Mouse (Mus musculus) C2C12 (cell line): ENCODE results near the gene Pex1. TPM values are rescaled to one million over a fixed set of nuclear protein-coding genes. Genes with fewer than 3 reads are reported as not detected.

ENCODE experiments used
- H3K27me3 ChIP-seq: one replicate; pipeline ENCODE4 v1.6.1; 2011; ENCODE audit not compliant: control insufficient read depth, insufficient read depth, insufficient read length
- H3K36me3 ChIP-seq: one replicate; pipeline ENCODE4 v1.6.1; 2011; ENCODE audit not compliant: control insufficient read depth, insufficient read depth
- H3K4me3 ChIP-seq: one replicate; pipeline ENCODE4 v1.5.1; 2011; ENCODE audit warnings: mild to moderate bottlenecking, control low read depth; ENCODE audit not compliant: poor library complexity, insufficient read depth, severe bottlenecking
- H3K79me2 ChIP-seq: one replicate; pipeline ENCODE4 v1.6.1; 2011; ENCODE audit not compliant: control insufficient read depth, insufficient read depth
- H3K79me3 ChIP-seq: one replicate; pipeline ENCODE4 v1.6.1; 2011; ENCODE audit warnings: low read depth, control low read depth
- H3ac ChIP-seq: one replicate; pipeline ENCODE3; 2011; ENCODE audit warnings: low read depth; ENCODE audit not compliant: control insufficient read depth, insufficient read length
- CEBPB ChIP-seq: IDR thresholded peaks from one replicate; pipeline ENCODE4 v1.6.1; 2011; ENCODE audit warnings: low read depth, mild to moderate bottlenecking, control low read depth, moderate library complexity
- CTCF ChIP-seq: IDR thresholded peaks from one replicate; pipeline ENCODE4 v1.5.1; 2011; ENCODE audit not compliant: control insufficient read depth, insufficient read depth, insufficient read length
- FOSL1 ChIP-seq: IDR thresholded peaks from one replicate; pipeline ENCODE4 v1.8.0; 2011; ENCODE audit warnings: mild to moderate bottlenecking, low read length; ENCODE audit not compliant: poor library complexity, insufficient read depth, severe bottlenecking
- MAX ChIP-seq: IDR thresholded peaks from one replicate; pipeline ENCODE4 v1.6.1; 2011; ENCODE audit warnings: mild to moderate bottlenecking, control low read depth
- MYOD1 ChIP-seq: IDR thresholded peaks from one replicate; pipeline ENCODE4 v1.6.1; 2011; ENCODE audit warnings: low read depth; ENCODE audit not compliant: control insufficient read depth, insufficient read length
- MYOG ChIP-seq: IDR thresholded peaks from one replicate; pipeline ENCODE4 v1.6.1; 2011; ENCODE audit not compliant: control insufficient read depth, insufficient read length; ENCODE audit errors: extremely low read depth
- USF1 ChIP-seq: IDR thresholded peaks from one replicate; pipeline ENCODE4 v1.6.1; 2011; ENCODE audit warnings: low read depth, mild to moderate bottlenecking, control low read depth, moderate library complexity
- long read RNA-seq, 2 experiments: library from polyadenylated mRNA; unstranded; transcript quantifications; one replicate each; pipeline ENCODE4 v2.0.0; 2019 to 2020
- polyA plus RNA-seq: library from polyadenylated mRNA; unstranded; fragments of >200 nt; fragmentation: generic; extraction: Trizol; gene quantifications from one replicate; pipeline ENCODE4 v1.2.1, GENCODE M21; 2012; ENCODE audit warnings: missing spikeins

The Pex1 gene
- polyA plus RNA-seq: 3.3 TPM
- long read RNA-seq, experiment 1, partial matches to known transcripts: 0 of 3 reads
- long read RNA-seq, experiment 1, other reads (novel, unspliced or antisense): 3 of 3 reads
- long read RNA-seq, experiment 2, full-length matches to known transcripts: 5 of 23 reads
- long read RNA-seq, experiment 2, partial matches to known transcripts: 12 of 23 reads
- long read RNA-seq, experiment 2, other reads (novel, unspliced or antisense): 6 of 23 reads

DNA sequence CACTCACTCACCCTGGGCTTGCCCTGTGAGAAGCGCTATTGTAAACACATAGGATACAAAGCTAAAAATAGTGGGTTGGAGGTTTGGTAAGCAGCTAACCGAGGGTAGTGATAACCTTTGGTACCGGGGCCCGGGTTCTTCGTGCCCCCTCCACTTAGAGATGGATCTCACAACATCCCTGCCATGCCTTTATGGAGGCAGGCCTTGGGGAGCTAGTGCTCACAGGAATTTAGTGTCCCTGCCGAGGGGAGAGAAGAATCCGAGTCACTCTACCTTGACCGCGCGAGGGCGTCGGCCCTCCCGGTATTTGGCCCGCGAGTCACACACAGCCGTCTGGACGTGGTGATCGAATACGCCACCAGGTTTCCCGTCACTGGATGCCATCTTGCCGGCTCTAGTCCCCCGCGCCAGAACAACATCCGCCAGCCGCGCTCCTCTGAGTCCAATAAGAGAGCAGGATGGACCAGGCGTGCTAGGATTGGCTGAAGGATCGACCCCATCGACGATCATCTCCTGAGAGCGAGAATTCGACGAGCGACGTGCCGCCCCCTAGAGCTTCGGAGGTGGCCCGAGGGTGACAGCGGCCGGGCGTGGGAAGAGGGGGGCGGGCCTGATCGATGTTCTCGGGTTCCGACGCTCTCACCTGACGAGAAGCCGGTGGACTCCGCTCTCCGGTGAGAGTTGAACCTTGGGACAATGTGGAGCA is at the start of gene Pex1:
Gene Pex1 (plus strand): TSS at position 374 of the 706 bp plus-strand sequence.
- no peaks in the 10 kb centered on the region for H3K27me3 ChIP-seq

DNA sequence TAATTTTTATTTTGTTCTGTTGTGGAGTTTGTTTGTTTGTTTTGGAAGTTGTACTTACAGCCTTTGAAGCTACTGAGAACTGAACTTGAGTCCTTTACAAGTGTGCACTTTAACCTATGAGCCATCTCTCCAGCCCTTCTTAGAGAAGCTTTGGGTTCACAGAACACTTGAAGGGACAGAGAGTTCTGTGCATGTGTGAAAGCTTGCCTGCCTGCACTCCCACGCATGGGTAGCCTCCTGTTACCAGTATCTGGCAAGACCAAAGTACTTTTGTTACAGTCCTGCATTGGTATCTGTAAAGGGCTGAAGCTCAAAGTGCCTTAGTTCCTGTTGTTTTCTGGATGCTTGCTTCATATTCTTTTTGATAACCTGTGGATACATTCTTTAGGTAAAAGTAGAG is 49.6 kb upstream of the Pex1 start:
- Histone ChIP-seq H3ac (no peak overlapping the region), H3K4me3 (no peak overlapping the region), H3K27me3 (no peaks in the 10 kb centered on the region), H3K36me3 (peaks cover 22% of the 10 kb centered on the region), H3K79me2 (peaks cover 77% of the 10 kb centered on the region), H3K79me3 (peaks cover 71% of the 10 kb centered on the region)
- TF ChIP-seq USF1: no peak
- no peak for TF ChIP-seq FOSL1
- TF ChIP-seq CEBPB: no peak
- no peak for TF ChIP-seq MYOG
- no peak for TF ChIP-seq MYOD1
- no peak for TF ChIP-seq MAX
- TF ChIP-seq CTCF: no peak

More for the DNA sequence above, at the start of gene Pex1:
- Histone ChIP-seq H3K79me3 (peaks cover 9% of the 10 kb centered on the region), H3K36me3 (no peaks in the 10 kb centered on the region), H3K79me2 (peaks cover 32% of the 10 kb centered on the region), H3ac (peak within 1 kb of the TSS; percentile 87), H3K4me3 (peak within 1 kb of the TSS; percentile 85)
- no peak for TF ChIP-seq FOSL1
- TF ChIP-seq MAX: peak; percentile 75
- peak; percentile 34 for TF ChIP-seq CTCF

- no peak for TF ChIP-seq MAX
- no peak for TF ChIP-seq MYOD1
- no peak for TF ChIP-seq FOSL1
- no peak for TF ChIP-seq USF1
- no peak for TF ChIP-seq CEBPB
- no peak for TF ChIP-seq CTCF
- no peak for TF ChIP-seq MYOG
- Histone ChIP-seq H3K79me3 (peaks cover 93% of the 10 kb centered on the region), H3K27me3 (no peaks in the 10 kb centered on the region), H3K36me3 (peaks cover 30% of the 10 kb centered on the region), H3ac (no peak overlapping the region), H3K4me3 (no peak overlapping the region), H3K79me2 (peaks cover 100% of the 10 kb centered on the region)
Measured at GRCm38 (mm10) chr5:3551481-3551880, 44.4 kb upstream of the Pex1 start.

- Histone ChIP-seq H3K79me2 (peaks cover 82% of the 10 kb centered on the region), H3K36me3 (peaks cover 50% of the 10 kb centered on the region), H3K4me3 (no peak overlapping the region), H3K79me3 (peaks cover 66% of the 10 kb centered on the region), H3ac (no peak overlapping the region), H3K27me3 (no peaks in the 10 kb centered on the region)
- TF ChIP-seq MYOD1: no peak
- no peak for TF ChIP-seq CTCF
- no peak for TF ChIP-seq MAX
- TF ChIP-seq FOSL1: no peak
- TF ChIP-seq MYOG: no peak
- no peak for TF ChIP-seq USF1
- TF ChIP-seq CEBPB: no peak
Measured at GRCm38 (mm10) chr5:3554198-3554597, 41.7 kb upstream of the Pex1 start.

DNA sequence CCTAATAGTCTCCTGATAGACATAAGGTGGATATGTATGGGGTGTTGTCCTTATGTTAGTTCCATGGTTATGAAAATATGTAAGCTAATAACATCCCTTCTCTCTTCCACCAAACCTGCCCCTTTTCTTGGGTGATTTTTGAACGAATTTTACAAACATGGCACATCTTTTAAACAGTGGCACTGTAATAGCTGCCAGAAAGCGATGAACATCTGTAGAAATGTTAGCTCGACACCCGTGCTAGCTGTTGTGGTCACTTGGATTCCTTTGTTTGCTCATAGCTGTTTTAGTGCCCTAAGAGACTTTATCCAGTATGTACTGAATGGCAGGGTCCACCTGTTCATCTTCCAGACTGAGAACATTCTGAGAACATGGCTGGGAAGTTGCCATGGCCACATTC is 24.6 kb upstream of the Pex1 start, which contains the start of gene 1700109H08Rik:
Gene 1700109H08Rik (plus strand): TSS at position 301 of the 400 bp plus-strand sequence.
- Histone ChIP-seq H3K79me2 (no peaks in the 10 kb centered on the region), H3K79me3 (no peaks in the 10 kb centered on the region), H3K36me3 (peaks cover 93% of the 10 kb centered on the region), H3K27me3 (no peaks in the 10 kb centered on the region), H3ac (no peak within 1 kb of the TSS), H3K4me3 (no peak within 1 kb of the TSS)
- no peak for TF ChIP-seq CTCF
- TF ChIP-seq CEBPB: no peak
- TF ChIP-seq MAX: no peak
- no peak for TF ChIP-seq USF1
- no peak for TF ChIP-seq MYOG
- no peak for TF ChIP-seq FOSL1
- no peak for TF ChIP-seq MYOD1
